15 mouse cellular contexts compared by ENCODE assay signal in the genomic region with DNA sequence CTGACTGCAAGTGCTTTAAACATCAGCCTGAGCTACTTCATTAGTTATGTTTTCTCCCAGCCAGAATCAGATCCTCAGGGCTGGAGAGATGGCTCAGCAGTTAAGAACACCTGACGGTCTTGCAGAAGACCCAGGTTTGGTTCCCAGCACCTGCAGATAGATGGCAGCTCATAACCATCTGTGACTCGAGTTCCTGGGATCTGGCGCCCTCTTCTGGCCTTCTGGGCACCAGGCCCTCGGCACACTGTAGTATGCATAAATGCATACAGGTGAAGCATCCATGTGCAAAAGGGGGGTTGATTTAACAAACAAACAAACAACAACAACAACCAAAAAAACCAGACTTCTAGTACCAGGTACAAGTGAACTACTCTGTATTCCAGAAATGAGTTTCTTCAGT.
A peak's percentile ranks its signal among the peaks of the same experiment; 100 is the strongest.
DNase-seq lines count a peak whose midpoint lies in the region; ATAC-seq and TF ChIP-seq lines count a peak whose summit lies in the region.
"Had no signal": no experiment of that assay in that cellular context is flagged by ENCODE, and none has a peak within 500 bp of the region (broad histone marks: within the 10 kb centered on the region; RNA-seq: fewer than 3 reads in every experiment).

No protein-coding gene starts in this region.

- H3K36me3 ChIP-seq in hindbrain, postnatal 0 days (ENCODE audit: insufficient read depth, low read length) = no peaks in the 10 kb centered on the region
- no peaks in the 10 kb centered on the region for H3K36me3 ChIP-seq in hindbrain, embryonic 14.5 days (replicated peaks; ENCODE audit: control insufficient read depth, insufficient read depth)
- H3K36me3 ChIP-seq in testis, adult 2 months (ENCODE audit: control insufficient read depth, insufficient read depth, low read length) = no peaks in the 10 kb centered on the region
- H3K36me3 ChIP-seq: embryonic facial prominence, embryonic 12.5 days; heart, embryonic 13.5 days had no signal

- H3K4me3 ChIP-seq in hindbrain, postnatal 0 days (ENCODE audit: low read length) = no peak overlapping the region
- no peak overlapping the region for H3K4me3 ChIP-seq in hindbrain, embryonic 14.5 days (replicated peaks; ENCODE audit: low read length)
- H3K4me3 ChIP-seq in testis, adult 2 months (ENCODE audit: control insufficient read depth, low read depth, low read length) = no peak overlapping the region
- H3K4me3 ChIP-seq: embryonic facial prominence, embryonic 12.5 days; heart, embryonic 13.5 days had no signal

- H3K4me1 ChIP-seq in hindbrain, postnatal 0 days (ENCODE audit: insufficient read depth, low read length) = peaks cover 5% of the 10 kb centered on the region; the same call in 1 of the 2 replicates
- peaks cover 11% of the 10 kb centered on the region for H3K4me1 ChIP-seq in hindbrain, embryonic 14.5 days (replicated peaks; ENCODE audit: control insufficient read depth, insufficient read depth, low read length)
- H3K4me1 ChIP-seq in testis, adult 2 months (ENCODE audit: control insufficient read depth, insufficient read depth, low read length) = peaks cover 2% of the 10 kb centered on the region; the same call in 1 of the 2 replicates

- H3K9ac ChIP-seq in hindbrain, postnatal 0 days (replicated peaks; ENCODE audit: low read length) = no peak overlapping the region
- no peak overlapping the region for H3K9ac ChIP-seq in hindbrain, embryonic 14.5 days
- H3K9ac ChIP-seq: embryonic facial prominence, embryonic 12.5 days; heart, embryonic 13.5 days had no signal

- in situ Hi-C loops in Patski (cut with MboI; ENCODE audit: low pct_unique_long_range_greater_than_20kb) = no loop called here

- TF ChIP-seq CTCF in hindbrain, postnatal 0 days (IDR thresholded peaks at IDR 0.05; ENCODE audit: low read depth) = peak; percentile 26; the same call in 1 of the 2 replicates
- peak; percentile 54; the same call in 1 of the 2 replicates for TF ChIP-seq CTCF in testis, adult 2 months (IDR thresholded peaks at IDR 0.05; ENCODE audit: control insufficient read depth, insufficient read depth, insufficient replicate concordance, low read depth, low read length)
- peak; percentile 44 for TF ChIP-seq CTCF in Patski (IDR thresholded peaks at IDR 0.05)

- no peak overlapping the region for H3K27ac ChIP-seq in hindbrain, postnatal 0 days
- H3K27ac ChIP-seq in hindbrain, embryonic 14.5 days = no peak overlapping the region
- no peak overlapping the region for H3K27ac ChIP-seq in testis, adult 2 months (ENCODE audit: control insufficient read depth, insufficient read depth, low read depth, low read length)
- H3K27ac ChIP-seq: embryonic facial prominence, embryonic 12.5 days; heart, embryonic 13.5 days had no signal

- CTCF ChIA-PET in Patski (lab: Charles Lee) = no interaction called here

- H3K4me2 ChIP-seq in hindbrain, postnatal 0 days (ENCODE audit: low read depth, low read length) = no peak overlapping the region
- H3K4me2 ChIP-seq in hindbrain, embryonic 14.5 days (replicated peaks) = no peak overlapping the region
- H3K4me2 ChIP-seq: embryonic facial prominence, embryonic 12.5 days; heart, embryonic 13.5 days had no signal

- no peaks in the 10 kb centered on the region for H3K27me3 ChIP-seq in hindbrain, postnatal 0 days (ENCODE audit: insufficient read depth, low read length)
- H3K27me3 ChIP-seq in hindbrain, embryonic 14.5 days (ENCODE audit: control insufficient read depth, insufficient read depth, low read length) = no peaks in the 10 kb centered on the region
- H3K27me3 ChIP-seq in testis, adult 2 months (ENCODE audit: control insufficient read depth, insufficient read depth, low read length) = no peaks in the 10 kb centered on the region
- H3K27me3 ChIP-seq in Patski = no peaks in the 10 kb centered on the region
- H3K27me3 ChIP-seq: embryonic facial prominence, embryonic 12.5 days; heart, embryonic 13.5 days had no signal

- no peak for ATAC-seq in hindbrain, postnatal 0 days
- ATAC-seq in hindbrain, embryonic 14.5 days (ENCODE audit: low FRiP score) = no peak
- no peak for ATAC-seq in Patski

- no peak for DNase-seq in hindbrain, postnatal 0 days (ENCODE audit: low spot score)
- DNase-seq in hindbrain, embryonic 14.5 days (ENCODE audit: low spot score) = no peak
- DNase-seq in testis, postnatal 10 days (ENCODE audit: low spot score) = no peak
- DNase-seq in Patski (ENCODE audit: low read depth, low spot score) = no peak
- peak; percentile 8 to 18 for DNase-seq in thymus, postnatal 36 days
- no peak for DNase-seq in gastrocnemius, postnatal 14 days
- no peak for DNase-seq in spleen, postnatal 14 days (ENCODE audit: low spot score in 2 of 2)
- DNase-seq: cerebellum, adult 9-11 months; kidney, adult 9 months; left cerebral cortex, postnatal 4 days; lung, adult 2 months; right cerebral cortex, postnatal 4 days had no signal

- WGBS in hindbrain, postnatal 0 days = 80% methylated on average over 4 of the region's 4 CpGs
- 84% methylated on average over 4 of the region's 4 CpGs for WGBS in hindbrain, embryonic 14.5 days

- no peak for TF ChIP-seq POLR2A in testis, adult 2 months (IDR thresholded peaks at IDR 0.05; ENCODE audit: control insufficient read depth, low read depth, low read length)

- intact Hi-C loops in gastrocnemius, postnatal 14 days (cut with DNase I; ENCODE audit: low total_unique reads) = no loop called here

- POLR2A ChIA-PET in Patski (lab: Charles Lee) = no interaction called here

- no peaks in the 10 kb centered on the region for H3K9me3 ChIP-seq in hindbrain, postnatal 0 days (ENCODE audit: low read length)
- no peaks in the 10 kb centered on the region for H3K9me3 ChIP-seq in hindbrain, embryonic 14.5 days (ENCODE audit: control insufficient read depth, low read length)
- H3K9me3 ChIP-seq: heart, embryonic 13.5 days had no signal

Comparison
In these comparisons a context has a peak if more than half of its experiments do, and no peak if none do; other contexts are left out.
1. DNase-seq: peak in thymus, postnatal 36 days (2 of 2); none in hindbrain, postnatal 0 days (single experiment), hindbrain, embryonic 14.5 days (single experiment), testis, postnatal 10 days (single experiment), Patski (single experiment), gastrocnemius, postnatal 14 days (single experiment) and spleen, postnatal 14 days (0 of 2).
2. Peak in every context shown above with its lines, with median percentiles within 50 percentile points of each other: CTCF ChIP-seq.